Mouse (Mus musculus) kidney, postnatal 10 days (tissue): Measurements from ENCODE around the gene Pink1.
"Not testable (repeated sequence)": the region's sequence is repeated elsewhere in the genome, so short reads cannot be mapped to it uniquely, and the experiment has no call there.

Experiments
- DNase-seq: peaks from one replicate; pipeline ENCODE4 v3.0.0; 2021; ENCODE audit warnings: mixed read lengths

Gene Pink1

DNA sequence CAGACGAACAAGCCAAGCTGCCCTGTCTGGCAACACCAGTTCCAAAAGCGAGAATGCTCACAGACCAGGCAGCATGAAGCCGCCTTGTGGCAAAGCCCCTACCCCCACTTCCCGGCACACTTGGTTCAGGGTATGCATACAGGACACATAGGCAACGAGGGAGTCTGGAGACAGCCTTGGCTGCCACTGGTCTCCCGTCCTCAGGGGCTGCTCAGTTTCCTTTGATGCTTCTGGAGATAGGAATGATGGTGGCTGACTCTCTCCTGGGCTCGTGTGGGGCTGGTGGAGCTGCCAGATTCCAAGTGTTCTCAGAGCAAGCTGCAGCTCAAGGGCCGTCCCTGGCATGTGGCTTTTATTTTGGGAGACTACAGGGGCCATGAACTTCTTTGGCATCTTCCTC lies 15.3 kb upstream of the Pink1 start:
- DNase-seq: no peak

DNA sequence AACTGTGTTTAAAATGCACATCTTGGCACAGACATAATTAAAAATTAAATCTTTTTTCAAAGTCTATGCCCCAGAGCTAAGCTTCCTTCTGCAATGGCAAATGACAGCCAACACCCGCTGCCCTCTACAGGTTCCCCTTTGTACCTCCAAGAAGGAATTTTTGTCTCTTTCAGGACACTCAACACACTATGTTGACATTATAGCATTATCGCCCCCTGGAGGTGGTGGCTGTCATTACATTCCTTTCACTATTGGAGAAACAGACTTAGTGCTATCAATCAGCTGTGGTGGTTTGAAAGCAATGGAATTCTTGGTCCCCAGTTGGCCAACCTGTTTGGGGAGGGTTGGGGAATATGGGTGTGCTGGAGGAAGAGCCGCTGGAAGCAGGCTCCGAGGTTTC lies 13.9 kb upstream of the Pink1 start:
- peak; percentile 70 for DNase-seq

DNA sequence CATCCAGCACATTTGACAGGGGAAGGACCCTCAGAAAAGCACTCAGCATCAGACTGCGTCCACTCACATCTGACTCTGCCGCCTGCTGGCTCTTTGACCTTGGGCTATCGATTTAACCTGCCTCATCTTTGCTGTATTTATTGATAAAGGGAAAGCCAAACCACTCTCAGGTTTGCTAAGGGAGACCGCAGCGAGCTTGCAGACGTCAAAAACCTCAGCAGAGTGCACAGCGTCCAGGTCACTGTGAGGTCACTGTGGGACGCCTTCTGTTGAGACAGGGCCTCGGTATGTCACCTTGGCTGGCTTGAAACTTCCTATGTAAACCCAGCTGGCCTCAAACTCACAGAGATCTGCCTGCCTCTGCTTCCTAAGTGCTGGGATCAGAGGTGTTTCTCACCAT lies 11.2 kb upstream of the Pink1 start:
- no peak for DNase-seq

DNA sequence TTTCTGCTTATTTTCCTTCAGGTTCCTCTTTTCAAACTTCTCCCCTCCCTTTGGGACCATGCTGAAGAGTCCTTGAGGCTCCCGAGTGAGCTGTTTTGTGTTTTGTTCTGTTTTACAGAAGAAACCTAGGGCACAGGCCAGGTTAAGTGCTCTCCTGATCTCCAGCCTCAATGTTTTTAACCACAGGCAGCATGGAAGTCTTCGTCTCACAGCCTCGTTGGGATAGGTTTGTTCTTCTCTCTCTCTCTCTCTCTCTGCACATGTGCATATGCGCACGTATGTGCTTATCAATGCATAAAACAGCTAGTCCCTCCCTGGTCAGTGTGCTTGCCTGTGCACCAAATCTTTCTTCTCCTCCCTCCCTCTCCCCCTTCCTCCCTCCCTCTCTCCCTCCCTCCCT lies 10.8 kb upstream of the Pink1 start:
- no peak for DNase-seq

GRCm38 (mm10) chr4:138335648-138336047 lies 9.5 kb upstream of the Pink1 start:
- DNase-seq: no peak

GRCm38 (mm10) chr4:138335036-138335435 lies 8.9 kb upstream of the Pink1 start:
- DNase-seq: no peak

DNA sequence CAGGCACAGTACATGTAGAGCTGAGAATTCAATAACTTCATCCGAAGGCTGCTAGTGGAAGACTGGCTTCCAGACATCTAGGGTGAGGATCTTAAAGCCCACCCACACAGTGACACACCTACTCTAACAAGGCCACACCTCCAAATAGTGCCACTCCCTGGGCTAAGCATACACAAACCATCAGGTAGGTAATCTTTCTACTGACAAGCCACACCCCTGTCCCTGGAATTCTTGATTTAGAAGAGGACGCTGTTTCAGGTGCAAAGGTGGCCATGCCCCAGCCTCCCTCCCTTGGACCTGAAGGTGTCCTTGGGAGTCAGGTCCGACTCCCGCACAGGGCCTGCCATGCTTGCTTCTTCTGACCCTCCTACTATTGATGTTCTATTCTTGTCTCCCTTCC lies 7.0 kb upstream of the Pink1 start:
- DNase-seq: no peak

DNA sequence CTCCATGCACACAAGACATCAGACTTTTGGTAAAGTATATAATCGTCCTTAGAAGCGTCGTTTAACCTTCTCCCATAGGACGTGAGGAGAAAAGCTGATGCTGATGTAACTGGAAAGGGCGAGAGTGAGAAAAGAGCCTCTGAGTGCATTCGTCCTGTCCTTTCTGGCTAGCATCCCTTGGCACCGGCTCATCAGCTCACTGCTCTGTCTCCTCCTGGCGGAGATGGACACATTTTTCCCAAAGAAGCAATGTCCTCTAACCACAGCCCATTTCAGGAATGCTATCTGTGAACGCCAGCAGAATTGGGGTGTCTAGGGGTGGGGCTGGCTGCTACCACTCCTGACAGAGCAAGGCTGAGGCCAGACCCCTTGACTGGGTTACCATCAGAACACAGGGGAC lies 5.5 kb upstream of the Pink1 start:
- DNase-seq: no peak

DNA sequence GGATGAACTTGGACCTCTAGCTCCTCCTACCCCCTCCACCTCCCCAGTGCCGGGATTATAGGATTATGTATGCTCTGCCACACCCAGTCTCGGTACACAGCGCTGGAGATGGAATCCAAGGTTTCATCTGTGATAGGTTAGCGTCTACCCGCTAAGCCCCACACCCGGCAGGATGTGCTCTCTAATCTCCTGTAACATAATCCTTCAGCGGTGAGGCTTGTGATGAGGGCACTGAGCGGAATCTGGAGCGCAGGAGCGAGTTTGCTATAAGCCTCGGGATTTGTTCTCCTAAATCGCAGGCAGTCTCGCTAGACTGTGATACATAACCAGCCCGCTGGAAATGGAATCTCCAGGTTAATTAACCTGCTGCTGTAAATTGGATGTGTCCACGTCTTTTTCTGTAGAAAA lies 4.2 kb upstream of the Pink1 start:
- no peak for DNase-seq

DNA sequence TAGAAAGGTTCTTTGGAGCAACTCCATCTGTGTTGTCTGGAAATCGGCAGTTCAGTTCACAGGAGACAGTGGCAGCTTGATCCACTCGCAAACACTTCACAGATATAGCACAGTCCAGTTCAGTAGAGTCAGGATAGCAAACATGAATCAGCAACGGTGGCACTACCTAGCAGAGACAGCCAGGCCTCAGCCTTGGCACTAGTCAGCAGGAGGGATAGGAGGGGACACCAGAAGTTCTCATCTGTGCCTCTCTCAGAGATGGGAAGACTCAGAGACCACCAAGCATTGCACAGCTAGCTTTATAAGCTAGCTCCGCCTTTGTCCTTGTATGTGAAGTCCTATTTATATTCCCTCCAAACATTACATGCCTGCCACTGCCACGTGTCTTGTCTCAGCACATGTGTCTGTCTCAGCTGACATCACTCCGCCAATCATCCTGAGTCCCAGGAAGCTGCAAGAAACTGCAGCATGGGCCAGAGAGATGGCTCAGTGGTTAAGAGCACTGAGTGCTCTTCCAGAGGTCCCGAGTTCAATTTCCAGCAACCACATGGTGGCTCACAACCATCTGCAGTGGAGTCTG lies 1.9 kb upstream of the Pink1 start:
- no peak for DNase-seq

DNA sequence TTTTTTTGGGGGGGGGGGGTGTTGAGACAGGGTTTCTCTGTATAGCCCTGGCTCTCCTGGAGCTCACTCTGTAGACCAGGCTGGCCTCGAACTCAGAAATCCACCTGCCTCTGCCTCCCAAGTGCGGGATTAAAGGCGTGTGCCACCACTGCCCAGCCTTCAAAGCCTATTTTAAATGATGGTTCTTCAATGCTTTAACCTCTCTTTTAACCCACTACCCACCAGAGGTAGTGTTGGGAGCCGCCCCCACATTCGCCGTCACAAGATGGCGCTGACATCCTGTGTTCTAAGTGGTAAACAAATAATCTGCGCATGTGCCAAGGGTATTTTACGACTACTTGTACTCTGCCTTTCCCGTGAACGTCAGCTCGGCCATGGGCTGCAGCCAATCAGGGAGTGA lies 1.0 kb upstream of the Pink1 start:
- DNase-seq: not testable (repeated sequence)

DNA sequence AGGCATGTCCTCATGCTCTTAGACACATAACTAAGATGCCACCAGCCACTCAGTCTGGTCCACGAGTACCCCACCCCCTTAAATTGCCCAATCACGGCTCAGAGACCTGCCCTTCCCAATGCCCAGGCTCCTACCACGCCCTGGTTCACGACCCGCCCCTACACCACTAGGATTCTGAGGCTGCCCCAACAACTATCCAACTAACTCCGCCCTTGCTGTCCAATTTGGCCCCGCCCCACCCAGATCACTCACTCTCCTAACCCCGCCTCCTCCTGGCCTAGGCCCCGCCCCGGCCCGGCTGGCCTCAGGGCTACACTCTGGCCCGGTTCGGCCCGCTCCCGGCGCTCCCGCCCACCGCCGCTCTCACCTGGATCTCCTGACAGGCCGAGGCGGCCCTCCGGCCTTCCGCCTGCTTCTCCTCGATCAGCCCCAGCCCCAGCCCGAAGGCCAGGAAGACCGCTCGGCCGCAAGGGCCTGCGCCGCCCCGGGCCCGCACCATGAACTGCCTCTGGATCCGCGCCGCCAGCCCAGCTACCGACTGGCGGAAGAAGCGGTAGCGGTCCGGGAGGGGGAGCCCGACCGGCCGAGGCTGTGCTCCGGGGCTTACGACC lies 536 bp downstream of the Pink1 start:
- DNase-seq: peak; percentile 98

DNA sequence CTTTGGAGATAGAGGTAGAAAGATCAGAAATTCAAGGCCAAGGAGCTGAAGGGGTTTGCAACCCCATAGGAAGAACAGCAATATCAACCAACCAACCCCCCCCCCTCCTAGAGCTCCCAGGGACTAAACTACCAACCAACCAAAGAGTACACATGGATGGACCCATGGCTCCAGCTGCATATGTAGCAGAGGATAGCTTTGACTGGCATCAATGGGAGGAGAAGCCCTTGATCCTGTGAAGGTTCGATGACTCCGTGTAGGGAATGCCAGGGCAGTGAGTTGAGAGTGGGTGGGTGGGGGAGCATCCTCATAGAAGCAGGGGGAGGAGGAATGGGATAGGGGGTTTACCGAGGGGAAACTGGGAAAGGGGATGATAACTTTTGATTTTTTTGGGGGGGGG lies 1.7 kb downstream of the Pink1 start:
- DNase-seq: no peak

DNA sequence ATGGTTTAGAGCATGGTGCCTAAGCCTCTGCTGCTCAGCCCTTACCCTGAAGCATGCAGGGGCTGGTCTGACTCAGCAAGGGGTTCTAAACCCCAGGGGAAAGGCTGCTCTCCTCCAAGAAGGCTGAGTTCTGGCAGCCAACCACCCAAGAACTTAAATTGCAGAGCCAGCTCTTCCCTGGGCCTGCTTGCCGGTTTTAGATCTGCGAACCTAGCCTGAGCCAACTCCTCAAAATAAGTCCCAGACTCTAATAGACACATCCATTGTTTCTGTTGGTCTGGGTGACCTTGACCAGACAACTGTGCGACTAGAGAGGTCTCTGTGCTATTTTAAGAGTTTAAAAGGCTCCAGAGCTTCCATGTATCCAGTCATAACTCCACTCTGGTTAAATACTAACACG lies 2.4 kb downstream of the Pink1 start:
- DNase-seq: no peak

DNA sequence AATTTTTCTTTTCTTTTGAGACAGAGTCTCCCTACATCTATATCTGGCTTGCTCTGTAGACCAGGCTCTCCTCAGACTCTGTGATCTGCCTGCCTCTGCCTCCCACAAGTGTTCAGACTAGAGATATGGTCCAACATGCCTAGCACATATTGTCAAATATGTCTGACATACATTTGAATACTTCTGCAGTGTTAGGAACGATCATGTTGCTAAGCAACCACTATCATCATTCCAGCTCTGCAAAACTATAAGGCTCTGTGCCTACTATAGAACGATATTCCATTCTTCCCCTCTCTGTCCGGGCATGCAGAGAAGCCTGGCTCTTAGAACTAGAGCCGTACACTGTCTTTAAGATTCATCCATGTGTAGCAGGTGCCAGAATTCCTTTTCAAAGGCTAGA lies 3.4 kb downstream of the Pink1 start:
- no peak for DNase-seq

GRCm38 (mm10) chr4:138321488-138321887 lies 4.6 kb downstream of the Pink1 start:
- no peak for DNase-seq

- no peak for DNase-seq
Measured at GRCm38 (mm10) chr4:138320711-138321110, 5.4 kb downstream of the Pink1 start.

DNA sequence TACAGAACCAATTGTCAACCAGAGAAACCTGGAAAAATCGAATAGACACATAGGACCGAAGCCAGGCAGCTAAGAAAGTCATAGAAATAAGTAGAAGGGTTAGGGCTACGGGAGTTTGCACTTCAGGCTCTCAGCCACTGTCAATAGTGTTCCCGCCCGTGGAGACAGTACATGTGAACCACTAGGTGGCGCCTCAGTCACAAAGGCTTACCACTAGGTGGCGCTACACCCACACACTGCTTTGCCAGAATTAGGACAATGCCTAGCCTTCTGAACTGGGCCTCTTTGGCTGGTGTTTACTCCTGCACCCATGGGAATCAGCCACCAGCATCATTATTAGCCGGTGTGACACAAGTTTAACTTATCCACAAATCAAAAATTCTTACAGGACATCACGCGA lies 6.6 kb downstream of the Pink1 start:
- peak; percentile 90 for DNase-seq

DNA sequence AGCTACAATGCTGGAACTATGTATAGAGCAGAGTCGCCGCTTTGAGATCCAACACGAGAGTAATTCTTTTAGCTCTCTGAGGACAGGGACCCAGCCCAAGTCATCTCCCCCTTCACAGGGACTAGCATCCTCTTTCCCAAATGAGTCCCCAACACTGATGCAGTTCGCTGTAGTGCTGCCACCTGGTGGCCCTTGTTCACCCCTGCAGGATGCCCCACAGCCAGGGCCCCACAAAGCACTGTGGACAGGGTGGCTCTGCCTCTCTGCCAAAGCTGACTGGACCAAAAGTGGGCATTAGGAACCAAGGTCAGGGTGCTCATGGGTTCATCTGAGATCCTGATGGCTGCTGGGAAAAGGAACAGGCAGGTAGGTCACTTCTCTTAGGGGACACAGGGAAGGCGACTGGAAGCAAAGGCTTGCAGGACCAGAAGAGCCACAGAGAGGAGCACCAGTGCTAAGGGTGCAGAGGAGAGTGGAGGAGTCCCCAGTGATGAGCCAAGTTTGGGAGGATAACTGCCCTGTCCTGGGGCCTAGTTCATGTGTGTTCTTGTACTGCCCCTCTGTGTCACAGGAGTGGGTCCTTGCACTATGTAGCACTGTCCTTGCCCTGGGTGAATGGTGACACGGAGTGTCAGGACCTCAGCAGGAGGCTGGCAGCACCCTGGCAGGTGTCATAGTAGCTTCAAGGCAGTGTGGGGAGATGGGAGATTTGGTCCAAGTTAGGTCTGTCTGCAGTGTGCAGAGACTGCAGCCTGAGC lies 7.4 kb downstream of the Pink1 start:
- DNase-seq: peak; percentile 79

DNA sequence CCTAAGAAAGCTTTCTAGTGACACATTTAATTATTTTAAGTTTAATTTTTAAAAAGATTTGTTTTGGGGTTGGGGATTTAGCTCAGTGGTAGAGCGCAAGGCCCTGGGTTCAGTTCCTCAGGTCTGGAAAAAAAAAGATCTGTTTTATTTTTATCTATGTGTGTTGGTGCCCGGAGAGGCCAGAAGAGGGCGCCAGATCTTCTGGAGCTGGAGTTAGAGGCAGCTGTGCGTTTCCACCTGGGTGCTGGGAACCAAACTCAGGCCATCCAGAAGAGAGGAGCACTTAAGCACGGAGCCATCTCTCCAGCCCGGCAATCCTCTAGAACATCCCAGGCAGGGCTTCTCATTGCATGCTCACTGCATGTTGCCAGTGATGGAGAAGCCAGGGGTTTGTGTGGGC lies 9.7 kb downstream of the Pink1 start:
- DNase-seq: no peak

DNA sequence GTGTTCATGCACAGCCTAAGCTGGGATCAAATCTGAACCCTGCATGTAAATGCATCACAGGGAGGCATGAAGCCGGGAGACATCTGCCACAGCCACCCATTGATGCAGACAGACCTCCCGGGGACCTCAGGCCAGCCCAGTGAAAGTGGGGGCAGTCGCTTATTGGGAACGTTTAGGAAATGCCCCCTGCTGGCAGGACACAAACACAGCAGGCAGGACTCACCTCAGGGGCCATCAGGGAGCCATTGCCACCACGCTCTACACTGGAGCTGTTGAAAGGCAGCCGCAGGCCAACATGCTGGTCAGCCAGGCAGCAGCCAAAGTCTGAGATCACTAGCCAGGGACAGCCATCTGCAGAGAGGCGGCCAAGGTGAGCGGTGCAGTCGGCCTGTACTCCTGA lies 10.3 kb downstream of the Pink1 start:
- no peak for DNase-seq

DNA sequence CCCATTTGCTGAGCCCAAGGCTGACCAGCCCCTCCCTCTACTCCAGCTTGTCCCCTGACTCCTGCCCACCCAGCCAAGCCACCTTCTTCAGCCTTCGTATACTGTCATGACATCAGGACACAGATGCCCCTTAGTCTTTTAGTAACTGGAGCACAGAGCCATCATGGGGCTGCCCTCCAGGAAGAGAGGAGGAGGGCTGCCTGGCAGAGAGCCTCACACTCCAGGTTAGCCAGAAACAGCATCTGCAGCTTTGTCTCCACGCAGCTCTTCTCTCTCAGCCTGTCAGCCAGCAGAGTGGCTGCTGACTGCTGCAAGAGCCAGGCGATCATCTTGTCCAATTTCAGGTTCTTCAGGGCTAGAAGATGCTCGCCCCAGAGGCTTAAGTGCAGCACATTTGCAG lies 12.3 kb downstream of the Pink1 start:
- DNase-seq: no peak

GRCm38 (mm10) chr4:138313021-138313420 lies 13.1 kb downstream of the Pink1 start:
- DNase-seq: no peak

GRCm38 (mm10) chr4:138312105-138312504 lies 14.0 kb downstream of the Pink1 start:
- no peak for DNase-seq

GRCm38 (mm10) chr4:138311595-138311994 lies 14.5 kb downstream of the Pink1 start:
- DNase-seq: peak; percentile 77
